Mouse (Mus musculus) stomach, embryonic 14.5 days (tissue): ENCODE measurements around the gene Clk3. TPM values are rescaled to one million over a fixed set of nuclear protein-coding genes. Genes with fewer than 3 reads are reported as not detected.
A peak's percentile ranks its signal among the peaks of the same experiment; 100 is the strongest.

Source experiments
- ATAC-seq: fragments of 200-750 bp; cut with Nextera tagmentation; 2 replicates; pipeline ENCODE4 v1.8.0; 2017; ENCODE audit warnings: low read depth, moderate TSS enrichment; ENCODE audit not compliant: insufficient number of reproducible peaks, insufficient read depth, low FRiP score
- H3K27ac ChIP-seq: fragments of 300-500 bp; sonication (generic); 2 replicates; pipeline ENCODE4 v1.5.1; 2014; ENCODE audit warnings: mild to moderate bottlenecking, low read length, moderate library complexity, mixed read lengths
- H3K27me3 ChIP-seq: fragments of 300-500 bp; sonication (generic); 2 replicates; pipeline ENCODE4 v1.6.1; 2014; ENCODE audit warnings: low read length, control low read depth, mixed read lengths; ENCODE audit not compliant: control insufficient read depth, insufficient read depth
- H3K36me3 ChIP-seq: fragments of 300-500 bp; sonication (generic); 2 replicates; pipeline ENCODE4 v1.6.1; 2014; ENCODE audit warnings: mild to moderate bottlenecking, control low read depth, low read length, moderate library complexity, mixed read lengths; ENCODE audit not compliant: control insufficient read depth, insufficient read depth
- H3K4me1 ChIP-seq: fragments of 300-500 bp; sonication (generic); 2 replicates; pipeline ENCODE4 v1.6.1; 2014; ENCODE audit warnings: low read length, control low read depth, mixed read lengths; ENCODE audit not compliant: control insufficient read depth, insufficient read depth
- H3K4me2 ChIP-seq: fragments of 300-500 bp; sonication (generic); replicated peaks from 2 replicates; pipeline ENCODE4 v1.6.1; 2014; ENCODE audit warnings: low read depth, low read length, control low read depth
- H3K4me3 ChIP-seq: fragments of 300-500 bp; sonication (generic); 2 replicates; pipeline ENCODE4 v1.5.1; 2014; ENCODE audit warnings: low read depth, low read length, control low read depth
- H3K9ac ChIP-seq: fragments of 300-500 bp; sonication (generic); replicated peaks from 2 replicates; pipeline ENCODE4 v1.6.1; 2014; ENCODE audit warnings: low read depth, mild to moderate bottlenecking, control low read depth, low read length, moderate library complexity, mixed read lengths
- H3K9me3 ChIP-seq: fragments of 300-500 bp; sonication (generic); 2 replicates; pipeline ENCODE4 v1.6.1; 2016; ENCODE audit warnings: low read depth, low read length, control low read depth; ENCODE audit not compliant: control insufficient read depth
- WGBS: fragments of 180-500 bp; shearing (Covaris S2); extraction: QIAGEN DNeasy Blood & Tissue Kit; methylation state at CpG from one replicate; pipeline ENCODE4 v1.1.7; 2014; 5-methylcytosine and 5-hydroxymethylcytosine counted together
- polyA plus RNA-seq: library from polyadenylated mRNA; unstranded; fragments of >200 nt; fragmentation: Nextera tagmentation; extraction: Ambion mirVana; gene quantifications from 2 replicates; pipeline ENCODE4 v1.2.1, GENCODE M21; 2014

The Clk3 gene
- polyA plus RNA-seq, 1 experiment from 2014 or later, result 73.1 TPM

- WGBS, result 2% methylated on average over 38 of the region's 39 CpGs
- Histone ChIP-seq H3K4me1 (peaks cover 7% of the 10 kb centered on the region; the same call in 1 of the 2 replicates), H3K9ac (peak overlapping the region; percentile 70), H3K9me3 (0 out of 2 replicates have a peak, but pooled peaks cover 4% of the 10 kb centered on the region), H3K27me3 (no peaks in the 10 kb centered on the region), H3K36me3 (peaks cover 6% of the 10 kb centered on the region; the same call in 1 of the 2 replicates), H3K4me2 (peak overlapping the region; percentile 80), H3K27ac (peak overlapping the region; percentile 55), H3K4me3 (peak overlapping the region; percentile 61)
- peak; percentile 38; the same call in 1 of the 2 replicates for ATAC-seq
Measured at GRCm38 (mm10) chr9:57708720-57709274, 56.9 kb downstream of the Clk3 start.

DNA sequence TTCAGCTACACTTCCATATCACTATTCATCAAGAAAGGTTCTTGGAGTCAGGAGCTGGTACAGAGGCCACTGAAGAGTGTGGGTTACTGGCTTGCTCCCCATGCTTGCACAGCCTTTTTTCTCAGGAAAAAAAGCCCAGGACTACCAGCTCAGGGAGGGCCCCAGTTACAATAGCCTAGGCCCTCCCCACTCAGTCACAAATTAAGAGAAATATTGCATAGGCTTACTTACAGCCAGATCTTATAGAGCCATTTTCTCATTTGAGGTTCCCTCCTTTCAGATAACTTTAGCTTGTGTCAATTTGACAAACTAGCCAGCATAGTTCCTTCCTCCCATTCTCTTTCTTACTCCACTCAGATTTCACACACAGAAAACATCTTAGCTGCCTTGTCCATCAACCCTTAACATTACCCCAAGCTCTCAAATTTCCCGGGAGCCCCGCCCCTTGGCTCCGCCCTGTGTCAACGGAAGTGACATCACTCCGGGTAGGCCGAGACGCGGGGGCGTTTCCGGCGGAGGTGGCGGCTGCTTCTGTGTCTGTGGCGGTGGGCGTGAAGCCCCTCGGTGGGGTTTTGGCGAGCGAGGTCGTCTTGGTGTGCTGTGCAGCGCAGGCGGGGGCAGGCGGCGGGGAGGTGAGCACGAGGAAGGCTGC lies 57.5 kb downstream of the Clk3 start, which contains the start of gene Edc3:
Gene Edc3, plus strand, starts transcription at position 473 of the 652 bp plus-strand sequence.
- Histone ChIP-seq H3K4me3 (peak within 1 kb of the TSS; percentile 61), H3K27me3 (no peaks in the 10 kb centered on the region), H3K9ac (peak within 1 kb of the TSS; percentile 70), H3K4me1 (peaks cover 7% of the 10 kb centered on the region; the same call in 1 of the 2 replicates), H3K27ac (peak within 1 kb of the TSS; percentile 55), H3K4me2 (peak within 1 kb of the TSS; percentile 80), H3K9me3 (0 out of 2 replicates have a peak, but pooled peaks cover 4% of the 10 kb centered on the region), H3K36me3 (peaks cover 1% of the 10 kb centered on the region; the same call in 1 of the 2 replicates)
- peak; percentile 93 for ATAC-seq
- 1% methylated on average over 21 of the region's 23 CpGs for WGBS

- no peaks in the 10 kb centered on the region for H3K36me3 ChIP-seq
- H3K9ac ChIP-seq, result no peak overlapping the region
- no peak overlapping the region for H3K4me2 ChIP-seq
- WGBS, result 89% methylated on average over 3 of the region's 3 CpGs
- H3K4me1 ChIP-seq, result peaks cover 7% of the 10 kb centered on the region; the same call in 1 of the 2 replicates
- ATAC-seq, result no peak
- H3K27ac ChIP-seq, result no peak overlapping the region
- 0 out of 2 replicates have a peak, but pooled peaks cover 4% of the 10 kb centered on the region for H3K9me3 ChIP-seq
- no peaks in the 10 kb centered on the region for H3K27me3 ChIP-seq
- H3K4me3 ChIP-seq, result no peak overlapping the region
Measured at GRCm38 (mm10) chr9:57706496-57706895, 59.2 kb downstream of the Clk3 start.

Other genes with a start within 250 kb of the Clk3 start
- 525 and 538 TPM in 2 replicates for gene Cox5a, start 244.6 kb downstream of the Clk3 start, polyA plus RNA-seq
- gene Fam219b, start 228.3 kb downstream of the Clk3 start, polyA plus RNA-seq, result 22.5 and 23.6 TPM in 2 replicates
- 31.8 and 33.1 TPM in 2 replicates for gene Mpi, start 213.1 kb downstream of the Clk3 start, polyA plus RNA-seq
- gene Scamp2, start 204.9 kb downstream of the Clk3 start, polyA plus RNA-seq, result 85.2 and 87.8 TPM in 2 replicates
- 14.4 and 15.3 TPM in 2 replicates for gene Ulk3, start 176.4 kb downstream of the Clk3 start, polyA plus RNA-seq
- not detected in 2 replicates for gene Cplx3, start 159.6 kb downstream of the Clk3 start, polyA plus RNA-seq
- not detected in 2 replicates for gene Lman1l, start 145.1 kb downstream of the Clk3 start, polyA plus RNA-seq
- gene Csk, start 112.2 kb downstream of the Clk3 start, polyA plus RNA-seq, result 29.1 and 30.9 TPM in 2 replicates
- gene Cyp1a2, start 82.2 kb downstream of the Clk3 start, polyA plus RNA-seq, result not detected in 2 replicates
- gene Cyp1a1, start 77.9 kb downstream of the Clk3 start, polyA plus RNA-seq, result not detected in 2 replicates
- gene Edc3, start 57.3 kb downstream of the Clk3 start, polyA plus RNA-seq, result 22.8 and 23.1 TPM in 2 replicates
- gene Arid3b, start 70.9 kb upstream of the Clk3 start, polyA plus RNA-seq, result 5.5 and 8.5 TPM in 2 replicates
- gene Ubl7, start 145.1 kb upstream of the Clk3 start, polyA plus RNA-seq, result 93.1 and 101 TPM in 2 replicates
- gene Sema7a, start 174.3 kb upstream of the Clk3 start, polyA plus RNA-seq, result 1.0 and 1.1 TPM in 2 replicates
- 0.26 and 0.57 TPM in 2 replicates for gene Cyp11a1, start 240.6 kb upstream of the Clk3 start, polyA plus RNA-seq